Mouse (Mus musculus) liver, embryonic 14.5 days (tissue): ENCODE data around the gene Micall2. TPM values are rescaled to one million over a fixed set of nuclear protein-coding genes. Genes with fewer than 3 reads are reported as not detected.

Experiments used
- ATAC-seq: fragments of 200-750 bp; cut with Nextera tagmentation; 2 replicates; pipeline ENCODE4 v1.8.0; 2017; ENCODE audit warnings: moderate number of reproducible peaks, mild to moderate bottlenecking, moderate library complexity; ENCODE audit not compliant: insufficient read depth
- DNase-seq, 3 experiments: peaks; one replicate each; pipeline ENCODE4 v3.0.0-alpha.2; 2012 to 2013; ENCODE audit warnings: low read depth in 3 of 3, low spot score in 3 of 3
- H3K27ac ChIP-seq: fragments of 300-500 bp; sonication (generic); 2 replicates; pipeline ENCODE4 v1.5.1; 2014; ENCODE audit warnings: moderate library complexity, mild to moderate bottlenecking, control low read depth, inconsistent platforms
- H3K27me3 ChIP-seq: fragments of 300-500 bp; sonication (generic); 2 replicates; pipeline ENCODE4 v1.6.1; 2014; ENCODE audit warnings: mild to moderate bottlenecking, low read length, moderate library complexity; ENCODE audit not compliant: control insufficient read depth, insufficient read depth
- H3K36me3 ChIP-seq: fragments of 300-500 bp; sonication (generic); replicated peaks from 2 replicates; pipeline ENCODE4 v1.6.1; 2014; ENCODE audit warnings: low read depth; ENCODE audit not compliant: control insufficient read depth, insufficient read depth
- H3K4me1 ChIP-seq, 2 experiments: fragments of 200-500 bp in 1 of 2; fragments of 300-500 bp in 1 of 2; sonication (generic) in 1 of 2; replicated peaks; 2 replicates each; pipeline ENCODE4 v1.6.1; 2012 to 2014; ENCODE audit warnings: antibody characterized with exemption in 1 of 2, inconsistent platforms in 1 of 2, low read length in 1 of 2; ENCODE audit not compliant: control insufficient read depth in 2 of 2, insufficient read depth in 2 of 2
- H3K4me2 ChIP-seq: fragments of 300-500 bp; sonication (generic); 2 replicates; pipeline ENCODE4 v1.6.1; 2014; ENCODE audit warnings: low read depth, mild to moderate bottlenecking, control low read depth, moderate library complexity
- H3K4me3 ChIP-seq, 2 experiments: fragments of 200-500 bp in 1 of 2; fragments of 300-500 bp in 1 of 2; sonication (generic) in 1 of 2; 2 replicates each; pipeline ENCODE4 v1.5.1; 2012 to 2014; ENCODE audit warnings: low read depth in 2 of 2, low read length in 2 of 2, mild to moderate bottlenecking in 2 of 2, control low read depth in 1 of 2, inconsistent platforms in 1 of 2, moderate library complexity in 1 of 2; ENCODE audit not compliant: insufficient read depth in 1 of 2
- H3K9ac ChIP-seq: fragments of 300-500 bp; sonication (generic); replicated peaks from 2 replicates; pipeline ENCODE4 v1.6.1; 2014; ENCODE audit warnings: mild to moderate bottlenecking, control low read depth, moderate library complexity
- H3K9me3 ChIP-seq: fragments of 300-500 bp; sonication (generic); 2 replicates; pipeline ENCODE4 v1.6.1; 2016; ENCODE audit warnings: low read length, mixed read lengths; ENCODE audit not compliant: control insufficient read depth
- CTCF ChIP-seq: IDR thresholded peaks from 2 replicates; pipeline ENCODE4 v1.5.1; 2016; ENCODE audit warnings: antibody characterized with exemption, low read depth, control low read depth
- EP300 ChIP-seq: IDR thresholded peaks from 2 replicates; pipeline ENCODE4 v1.6.1; 2016; ENCODE audit warnings: antibody characterized with exemption, low read depth
- WGBS: fragments of 180-500 bp; shearing (Covaris S2); extraction: QIAGEN DNeasy Blood & Tissue Kit; methylation state at CpG from one replicate; pipeline ENCODE4 v1.1.7; 2014; ENCODE audit not compliant: insufficient replicate concordance; 5-methylcytosine and 5-hydroxymethylcytosine counted together
- polyA plus RNA-seq, 2 experiments: library from polyadenylated mRNA; depleted of rRNA in 1 of 2; stranded (reverse) in 1 of 2; unstranded in 1 of 2; fragments of >200 nt; fragmentation: Nextera tagmentation in 1 of 2; extraction: Ambion mirVana in 1 of 2; gene quantifications; 2 replicates each; pipeline versions ENCODE4 v1.2.1 to v1.2.3; 2012 to 2014

The Micall2 gene
- polyA plus RNA-seq, 2 experiments = 8.4 to 10.3 TPM

GRCm38 (mm10) chr5:139694292-139694988 lies 41.7 kb downstream of the Micall2 start:
- H3K4me2 ChIP-seq = no peak overlapping the region
- H3K4me1 ChIP-seq = 0 out of 4 replicates have a peak, but pooled peaks cover 0 to 4% of the 10 kb centered on the region in 2 experiments
- ATAC-seq (no peak), DNase-seq (no peak)
- no peaks in the 10 kb centered on the region for H3K9me3 ChIP-seq
- no peaks in the 10 kb centered on the region for H3K36me3 ChIP-seq
- H3K27me3 ChIP-seq = no peaks in the 10 kb centered on the region
- no peak overlapping the region for H3K9ac ChIP-seq
- H3K27ac ChIP-seq = no peak overlapping the region
- H3K4me3 ChIP-seq = no peak overlapping the region
- TF ChIP-seq EP300 (no peak), CTCF (no peak)
- WGBS = 57% methylated on average over 16 of the region's 16 CpGs

GRCm38 (mm10) chr5:139690791-139691190 lies 45.3 kb downstream of the Micall2 start:
- ATAC-seq = no peak
- no peak for TF ChIP-seq EP300
- no peak for TF ChIP-seq CTCF
- H3K27me3 ChIP-seq = no peaks in the 10 kb centered on the region
- H3K4me1 ChIP-seq = 0 out of 4 replicates have a peak, but pooled peaks cover 0 to 2% of the 10 kb centered on the region in 2 experiments
- 59% methylated on average over 9 of the region's 9 CpGs for WGBS
- no peak for DNase-seq
- H3K36me3 ChIP-seq = no peaks in the 10 kb centered on the region
- H3K9me3 ChIP-seq = no peaks in the 10 kb centered on the region
- no peak overlapping the region for H3K27ac ChIP-seq
- no peak overlapping the region for H3K4me2 ChIP-seq
- no peak overlapping the region for H3K4me3 ChIP-seq
- no peak overlapping the region for H3K9ac ChIP-seq

- Histone ChIP-seq H3K4me1 (no peaks in the 10 kb centered on the region), H3K9ac (no peak overlapping the region)
- TF ChIP-seq EP300 (no peak), CTCF (no peak)
These were observed 47.8 kb downstream of the Micall2 start for GRCm38 (mm10) chr5:139688356-139688755.

DNA sequence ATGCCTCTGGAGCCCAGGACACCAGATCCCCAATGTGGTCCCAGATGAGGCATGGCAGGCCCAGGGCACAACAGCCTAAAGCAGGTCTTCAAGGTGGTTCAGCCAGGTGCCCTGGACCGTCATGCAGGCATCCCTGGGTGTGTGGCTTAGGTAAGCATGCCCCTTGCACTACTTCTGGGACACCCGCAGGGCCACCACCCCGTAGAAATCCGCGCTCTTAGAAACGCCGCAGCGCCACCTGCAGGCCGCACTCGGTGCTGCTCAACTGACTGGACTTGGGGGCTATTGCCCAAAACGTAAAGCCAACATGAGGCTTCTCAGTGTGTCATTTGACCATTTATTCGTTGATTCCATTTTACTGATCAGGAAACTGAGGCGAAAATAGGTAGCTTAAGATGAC lies 48.5 kb downstream of the Micall2 start:
- no peak for DNase-seq
- Histone ChIP-seq H3K9ac (no peak overlapping the region), H3K4me3 (no peak overlapping the region), H3K27me3 (peaks cover 9% of the 10 kb centered on the region), H3K4me1 (no peaks in the 10 kb centered on the region), H3K9me3 (no peaks in the 10 kb centered on the region), H3K4me2 (no peak overlapping the region), H3K36me3 (no peaks in the 10 kb centered on the region), H3K27ac (no peak overlapping the region)
- WGBS = 6% methylated on average over 13 of the region's 13 CpGs
- 0 out of 2 replicates have a peak, but pooled peaks have one; percentile 4 for ATAC-seq
- TF ChIP-seq CTCF (peak; percentile 83), EP300 (no peak)

More at GRCm38 (mm10) chr5:139688356-139688755, 47.8 kb downstream of the Micall2 start:
- WGBS = 63% methylated on average over 12 of the region's 12 CpGs
- Histone ChIP-seq H3K4me3 (no peak overlapping the region), H3K9me3 (no peaks in the 10 kb centered on the region), H3K27ac (no peak overlapping the region), H3K27me3 (peaks cover 4% of the 10 kb centered on the region; the same call in 1 of the 2 replicates), H3K36me3 (no peaks in the 10 kb centered on the region), H3K4me2 (no peak overlapping the region)
- DNase-seq (no peak), ATAC-seq (no peak)

DNA sequence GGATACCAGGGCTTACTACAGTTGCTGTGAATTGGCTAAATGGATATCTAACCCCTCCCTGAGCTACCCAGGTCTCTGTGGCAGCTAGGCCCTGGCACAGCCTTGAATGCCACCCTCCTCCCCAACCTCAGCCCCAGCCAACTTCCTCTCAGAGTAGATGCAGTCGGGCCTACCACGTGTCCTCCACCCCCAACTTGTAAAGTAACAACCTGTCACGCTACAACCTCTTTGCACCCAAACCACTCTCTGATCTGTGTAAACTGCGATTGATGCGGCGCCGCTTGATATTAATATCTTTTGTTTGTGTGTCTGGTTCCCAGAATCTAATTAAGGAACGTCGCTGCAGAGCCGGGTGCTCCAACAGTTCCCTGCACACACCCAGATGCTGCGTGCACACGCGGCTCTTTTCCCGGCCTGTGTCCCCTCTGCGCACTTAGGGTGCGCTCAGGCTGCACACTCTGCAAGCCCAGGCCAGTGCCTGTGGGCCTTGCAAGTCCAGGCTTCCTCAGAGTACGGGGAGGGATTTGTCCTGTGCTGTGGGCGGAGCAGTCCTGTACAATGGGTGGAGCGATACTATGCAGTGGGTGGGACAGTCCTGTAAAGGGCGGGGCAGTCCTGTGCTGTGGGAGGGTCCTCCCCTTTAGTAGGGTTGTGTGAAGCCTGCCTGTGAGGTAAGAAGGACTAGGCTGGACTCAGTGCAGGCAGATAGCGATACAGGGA lies 49.4 kb downstream of the Micall2 start:
- no peaks in the 10 kb centered on the region for H3K36me3 ChIP-seq
- TF ChIP-seq EP300 (no peak), CTCF (no peak)
- no peak overlapping the region for H3K9ac ChIP-seq
- no peak overlapping the region for H3K4me2 ChIP-seq
- no peaks in the 10 kb centered on the region for H3K4me1 ChIP-seq
- DNase-seq (peak; percentile 33 to 47 (median 47)), ATAC-seq (peak; percentile 85)
- no peak overlapping the region for H3K4me3 ChIP-seq
- 27% methylated on average over 21 of the region's 21 CpGs for WGBS
- no peaks in the 10 kb centered on the region for H3K9me3 ChIP-seq
- peaks cover 19% of the 10 kb centered on the region for H3K27me3 ChIP-seq
- H3K27ac ChIP-seq = no peak overlapping the region
